Mouse (Mus musculus): Measurements from ENCODE around the gene Slc35e4.

DNA sequence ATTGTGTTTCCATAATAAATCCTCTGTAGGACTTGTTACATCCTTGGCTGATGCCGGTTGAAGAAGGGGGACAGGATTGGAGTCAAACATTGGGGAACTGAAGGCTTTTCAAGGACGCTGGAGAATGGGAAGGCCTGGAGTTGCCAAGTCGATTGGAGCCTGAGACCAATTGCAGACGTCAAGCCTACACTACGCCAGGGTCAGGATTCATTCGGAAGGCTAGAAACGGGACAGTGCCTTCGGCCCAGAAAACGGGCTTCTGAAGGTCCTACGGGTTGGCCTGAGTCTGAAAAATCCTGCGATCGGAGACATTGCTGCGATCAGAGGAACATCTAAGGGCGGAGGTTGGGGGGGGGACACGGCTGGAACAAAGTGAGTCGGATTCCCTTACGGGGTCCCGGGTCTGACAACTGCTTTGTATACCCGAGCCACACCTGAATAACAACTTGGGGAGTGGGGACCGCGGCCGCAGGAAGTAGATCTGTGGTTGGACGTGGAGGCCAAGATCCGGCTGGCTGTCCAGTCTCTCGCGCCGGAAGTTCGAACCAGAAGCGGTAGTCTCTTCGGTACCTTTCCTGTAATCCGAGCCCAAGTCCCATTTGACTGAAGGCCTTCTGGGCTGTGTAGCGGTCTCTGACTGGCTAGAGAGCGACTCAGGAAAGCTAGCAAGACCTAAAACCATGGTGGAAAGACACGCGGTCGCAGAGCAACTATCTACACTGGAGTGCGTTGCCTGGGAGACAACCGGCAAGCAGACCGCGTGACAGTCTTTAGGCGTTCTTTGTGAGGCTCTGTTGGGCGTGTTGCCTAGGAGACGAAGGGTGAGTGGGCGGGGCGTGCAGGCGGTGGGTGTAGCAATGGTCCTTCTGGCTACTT lies 19.8 kb downstream of the Slc35e4 start, which contains the start of the genes 4921536K21Rik and Dusp18:
- TF ChIP-seq CTCF (IDR thresholded peaks at IDR 0.05; ENCODE audit: insufficient read depth, low read depth, low read length): no peak
- TF ChIP-seq POLR2A (IDR thresholded peaks at IDR 0.05; ENCODE audit: insufficient read depth, low read depth, low read length): no peak
